Mouse (Mus musculus) midbrain, embryonic 12.5 days (tissue): ENCODE measurements around the gene Creb3l1. TPM values are rescaled to one million over a fixed set of nuclear protein-coding genes. Genes with fewer than 3 reads are reported as not detected.

Experiments
- ATAC-seq: fragments of 200-750 bp; cut with Nextera tagmentation; 2 replicates; pipeline ENCODE4 v1.8.0; 2017; ENCODE audit warnings: low read depth, moderate TSS enrichment, moderate library complexity; ENCODE audit not compliant: low FRiP score
- H3K27ac ChIP-seq: fragments of 300-500 bp; sonication (generic); replicated peaks from 2 replicates; pipeline ENCODE4 v1.5.1; 2016; ENCODE audit warnings: mild to moderate bottlenecking
- H3K27me3 ChIP-seq: fragments of 300-500 bp; sonication (generic); 2 replicates; pipeline ENCODE4 v1.6.1; 2016; ENCODE audit warnings: mild to moderate bottlenecking
- H3K36me3 ChIP-seq: fragments of 300-500 bp; sonication (generic); 2 replicates; pipeline ENCODE4 v1.6.1; 2016
- H3K4me1 ChIP-seq: fragments of 300-500 bp; sonication (generic); 2 replicates; pipeline ENCODE4 v1.6.1; 2016
- H3K4me2 ChIP-seq: fragments of 300-500 bp; sonication (generic); replicated peaks from 2 replicates; pipeline ENCODE4 v1.6.1; 2016; ENCODE audit warnings: mild to moderate bottlenecking, moderate library complexity
- H3K4me3 ChIP-seq: fragments of 300-500 bp; sonication (generic); 2 replicates; pipeline ENCODE4 v1.5.1; 2016; ENCODE audit warnings: mild to moderate bottlenecking
- H3K9ac ChIP-seq: fragments of 300-500 bp; sonication (generic); replicated peaks from 2 replicates; pipeline ENCODE4 v1.6.1; 2016; ENCODE audit warnings: mild to moderate bottlenecking, moderate library complexity
- H3K9me3 ChIP-seq: fragments of 300-500 bp; sonication (generic); 2 replicates; pipeline ENCODE4 v1.6.1; 2016; ENCODE audit warnings: mild to moderate bottlenecking
- WGBS: fragments of 180-500 bp; shearing (Covaris S2); methylation state at CpG from one replicate; pipeline ENCODE4 v1.1.7; 2016; 5-methylcytosine and 5-hydroxymethylcytosine counted together
- polyA plus RNA-seq: library from polyadenylated mRNA; unstranded; fragments of >200 nt; fragmentation: Nextera tagmentation; extraction: Ambion mirVana; gene quantifications from 2 replicates; pipeline ENCODE4 v1.2.1, GENCODE M21; 2016

Creb3l1 gene
- polyA plus RNA-seq, 1 experiment from 2014 or later, result 2.5 TPM

- peak overlapping the region; percentile 31 for H3K4me2 ChIP-seq
- H3K27me3 ChIP-seq, result peaks cover 72% of the 10 kb centered on the region
- no peaks in the 10 kb centered on the region for H3K9me3 ChIP-seq
- H3K36me3 ChIP-seq, result no peaks in the 10 kb centered on the region
- H3K4me1 ChIP-seq, result peaks cover 36% of the 10 kb centered on the region
- H3K4me3 ChIP-seq, result no peak overlapping the region
- WGBS, result 18% methylated on average over 21 of the region's 21 CpGs
- 0 out of 2 replicates have a peak, but pooled peaks have one; percentile 14 for ATAC-seq
- H3K27ac ChIP-seq, result 0 out of 2 replicates have a peak overlapping the region, but pooled peaks have one; percentile 22
- H3K9ac ChIP-seq, result peak overlapping the region; percentile 20; the same call in 1 of the 2 replicates
Observed at GRCm38 (mm10) chr2:91971231-91972097, 52.8 kb downstream of the Creb3l1 start.

GRCm38 (mm10) chr2:91967962-91968361 is 56.3 kb downstream of the Creb3l1 start:
- ATAC-seq, result no peak
- Histone ChIP-seq H3K27ac (peak overlapping the region; percentile 35; the same call in 1 of the 2 replicates), H3K9ac (no peak overlapping the region), H3K4me2 (no peak overlapping the region), H3K27me3 (peaks cover 57% of the 10 kb centered on the region), H3K36me3 (no peaks in the 10 kb centered on the region), H3K4me3 (no peak overlapping the region), H3K4me1 (peaks cover 19% of the 10 kb centered on the region), H3K9me3 (no peaks in the 10 kb centered on the region)
- 72% methylated on average over 11 of the region's 11 CpGs for WGBS

GRCm38 (mm10) chr2:91966367-91966766 is 57.9 kb downstream of the Creb3l1 start:
- H3K36me3 ChIP-seq, result no peaks in the 10 kb centered on the region
- no peak overlapping the region for H3K9ac ChIP-seq
- H3K4me1 ChIP-seq, result peaks cover 21% of the 10 kb centered on the region
- H3K9me3 ChIP-seq, result no peaks in the 10 kb centered on the region
- H3K4me3 ChIP-seq, result no peak overlapping the region
- H3K27me3 ChIP-seq, result peaks cover 45% of the 10 kb centered on the region
- H3K27ac ChIP-seq, result no peak overlapping the region
- WGBS, result 88% methylated on average over 5 of the region's 5 CpGs
- no peak for ATAC-seq
- no peak overlapping the region for H3K4me2 ChIP-seq

GRCm38 (mm10) chr2:91965417-91965816 is 58.9 kb downstream of the Creb3l1 start:
- Histone ChIP-seq H3K36me3 (no peaks in the 10 kb centered on the region), H3K27ac (no peak overlapping the region), H3K9me3 (no peaks in the 10 kb centered on the region), H3K4me3 (no peak overlapping the region), H3K9ac (peak overlapping the region; percentile 44; the same call in 1 of the 2 replicates), H3K4me1 (peaks cover 17% of the 10 kb centered on the region), H3K4me2 (peak overlapping the region; percentile 21), H3K27me3 (peaks cover 35% of the 10 kb centered on the region)
- WGBS, result 15% methylated on average over 20 of the region's 20 CpGs
- ATAC-seq, result no peak

GRCm38 (mm10) chr2:91964610-91965204 is 59.6 kb downstream of the Creb3l1 start:
- WGBS, result 75% methylated on average over 3 of the region's 3 CpGs
- Histone ChIP-seq H3K4me1 (peaks cover 17% of the 10 kb centered on the region), H3K27ac (no peak overlapping the region), H3K27me3 (peaks cover 28% of the 10 kb centered on the region), H3K4me3 (no peak overlapping the region), H3K4me2 (peak overlapping the region; percentile 21; the same call in 1 of the 2 replicates), H3K9me3 (no peaks in the 10 kb centered on the region), H3K36me3 (no peaks in the 10 kb centered on the region), H3K9ac (no peak overlapping the region)
- no peak for ATAC-seq

- no peaks in the 10 kb centered on the region for H3K36me3 ChIP-seq
- peak overlapping the region; percentile 92 for H3K4me2 ChIP-seq
- peak overlapping the region; percentile 86 for H3K9ac ChIP-seq
- peak overlapping the region; percentile 87 for H3K4me3 ChIP-seq
- peaks cover 26% of the 10 kb centered on the region for H3K27me3 ChIP-seq
- H3K27ac ChIP-seq, result peak overlapping the region; percentile 77
- under 1% methylated on average over 45 of the region's 57 CpGs for WGBS
- ATAC-seq, result peak; percentile 93
- no peaks in the 10 kb centered on the region for H3K9me3 ChIP-seq
- H3K4me1 ChIP-seq, result peaks cover 23% of the 10 kb centered on the region
Observed at GRCm38 (mm10) chr2:91963443-91963932, 60.8 kb downstream of the Creb3l1 start.

GRCm38 (mm10) chr2:91962864-91963401 is 61.4 kb downstream of the Creb3l1 start:
- Histone ChIP-seq H3K4me2 (peak overlapping the region; percentile 92), H3K4me1 (peaks cover 23% of the 10 kb centered on the region)
- WGBS, result 1% methylated on average over 36 of the region's 39 CpGs

GRCm38 (mm10) chr2:91961901-91962761 is 62.2 kb downstream of the Creb3l1 start:
- no peak for ATAC-seq
- no peaks in the 10 kb centered on the region for H3K9me3 ChIP-seq
- H3K27me3 ChIP-seq, result peaks cover 24% of the 10 kb centered on the region
- H3K27ac ChIP-seq, result no peak overlapping the region
- H3K9ac ChIP-seq, result 0 out of 2 replicates have a peak overlapping the region, but pooled peaks have one; percentile 86
- 59% methylated on average over 4 of the region's 4 CpGs for WGBS
- H3K4me1 ChIP-seq, result peaks cover 28% of the 10 kb centered on the region
- peak overlapping the region; percentile 92 for H3K4me2 ChIP-seq
- no peaks in the 10 kb centered on the region for H3K36me3 ChIP-seq
- peak overlapping the region; percentile 87 for H3K4me3 ChIP-seq

More at GRCm38 (mm10) chr2:91962864-91963401, 61.4 kb downstream of the Creb3l1 start:
- Histone ChIP-seq H3K9ac (peak overlapping the region; percentile 86), H3K4me3 (peak overlapping the region; percentile 87), H3K36me3 (no peaks in the 10 kb centered on the region), H3K27ac (peak overlapping the region; percentile 77), H3K27me3 (peaks cover 26% of the 10 kb centered on the region), H3K9me3 (no peaks in the 10 kb centered on the region)
- no peak; the same call in 1 of the 2 replicates for ATAC-seq

GRCm38 (mm10) chr2:91960459-91960858 is 63.8 kb downstream of the Creb3l1 start:
- H3K4me3 ChIP-seq, result no peak overlapping the region
- H3K36me3 ChIP-seq, result no peaks in the 10 kb centered on the region
- H3K9me3 ChIP-seq, result no peaks in the 10 kb centered on the region
- H3K27me3 ChIP-seq, result peaks cover 11% of the 10 kb centered on the region
- H3K27ac ChIP-seq, result no peak overlapping the region
- H3K4me1 ChIP-seq, result peaks cover 31% of the 10 kb centered on the region
- H3K4me2 ChIP-seq, result no peak overlapping the region
- H3K9ac ChIP-seq, result no peak overlapping the region
- no peak for ATAC-seq
- WGBS, result 92% methylated on average over 5 of the region's 5 CpGs

- no peak overlapping the region for H3K4me2 ChIP-seq
- H3K9ac ChIP-seq, result no peak overlapping the region
- H3K9me3 ChIP-seq, result no peaks in the 10 kb centered on the region
- 87% methylated on average over 11 of the region's 11 CpGs for WGBS
- H3K27ac ChIP-seq, result no peak overlapping the region
- H3K4me3 ChIP-seq, result no peak overlapping the region
- ATAC-seq, result no peak
- H3K4me1 ChIP-seq, result peaks cover 29% of the 10 kb centered on the region
- no peaks in the 10 kb centered on the region for H3K36me3 ChIP-seq
- H3K27me3 ChIP-seq, result peaks cover 5% of the 10 kb centered on the region
Observed at GRCm38 (mm10) chr2:91959544-91960410, 64.5 kb downstream of the Creb3l1 start.
